Mouse (Mus musculus) kidney, adult 8-10 months (tissue): ENCODE data around the gene Sh3yl1.

Source experiments
- DNase-seq, 2 experiments: peaks; one replicate each; pipeline ENCODE4 v3.0.0; 2022

Sh3yl1 gene

DNA sequence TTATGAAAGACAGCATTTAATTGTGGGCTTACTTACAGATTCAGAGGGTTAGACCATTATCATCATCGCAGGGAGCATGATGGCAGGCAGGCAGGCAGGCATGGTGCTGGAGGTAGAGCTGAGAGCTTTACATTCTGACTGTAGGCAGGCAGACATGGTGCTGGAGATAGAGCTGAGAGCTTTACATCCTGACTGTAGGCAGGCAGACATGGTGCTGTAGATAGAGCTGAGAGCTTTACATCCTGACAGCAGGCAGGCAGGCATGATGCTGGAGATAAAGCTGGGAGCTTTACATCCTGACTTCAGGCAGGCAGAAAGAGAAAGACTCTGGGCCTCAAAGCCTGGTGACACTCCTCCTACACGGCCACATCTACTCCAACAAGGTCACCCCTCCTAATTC lies 59.2 kb downstream of the Sh3yl1 start:
- no peak for DNase-seq

DNA sequence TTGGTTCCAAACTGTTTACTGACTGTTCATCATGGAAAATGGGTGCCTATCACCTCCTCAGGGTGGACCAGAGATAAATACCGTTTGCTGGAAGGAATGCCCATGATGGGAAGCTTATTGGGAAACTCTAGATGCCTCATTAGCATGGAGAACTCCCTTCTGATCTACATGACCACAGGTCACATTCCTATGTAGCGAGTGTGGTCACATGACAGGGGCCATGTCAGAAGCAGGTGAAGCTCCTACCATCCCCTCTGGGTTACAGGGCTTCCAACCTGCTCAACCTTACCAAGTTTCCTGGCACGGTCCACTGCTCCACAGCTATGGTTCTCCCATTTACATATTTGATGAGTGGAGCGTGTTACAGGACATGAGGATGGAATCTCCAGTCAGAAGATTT lies 92.3 kb downstream of the Sh3yl1 start:
- DNase-seq, result peak; percentile 8 to 23

DNA sequence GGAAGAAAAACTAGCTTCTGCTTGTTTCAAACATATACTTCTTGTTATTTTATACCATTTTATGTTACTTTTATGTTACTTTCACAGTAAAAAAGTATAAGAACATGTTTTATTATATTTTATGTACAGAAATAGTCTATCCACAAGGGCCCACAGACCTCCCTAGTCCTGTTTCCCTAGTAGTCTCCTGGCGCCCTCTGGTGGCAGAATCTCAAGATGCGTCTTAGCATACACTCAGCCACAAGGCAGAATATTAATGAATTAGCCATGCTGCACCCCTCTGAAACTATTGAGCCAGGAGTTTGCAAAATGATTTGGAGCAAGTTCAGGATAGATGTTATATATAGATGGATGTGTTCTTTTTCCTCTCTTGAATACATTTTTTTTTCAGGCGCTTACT lies 93.5 kb downstream of the Sh3yl1 start:
- DNase-seq, result peak; percentile 44 to 84

- DNase-seq, result peak; percentile 17 to 55
These were observed 96.7 kb downstream of the Sh3yl1 start for GRCm38 (mm10) chr12:31008171-31008570.
